Mouse (Mus musculus) large intestine, adult 2 months (tissue): ENCODE measurements around the gene Cul5. TPM values are rescaled to one million over a fixed set of nuclear protein-coding genes. Genes with fewer than 3 reads are reported as not detected.
A peak's percentile ranks its signal among the peaks of the same experiment; 100 is the strongest.

ENCODE experiments used
- DNase-seq: peaks from one replicate; pipeline ENCODE4 v3.0.0-alpha.2; 2012; ENCODE audit warnings: low read depth, low spot score
- WGBS: fragments of 180-500 bp; shearing (Covaris S2); methylation state at CpG from one replicate; pipeline ENCODE4 v1.1.7; 2018; 5-methylcytosine and 5-hydroxymethylcytosine counted together
- polyA plus RNA-seq: library from polyadenylated mRNA; depleted of rRNA; stranded (reverse); fragments of >200 nt; gene quantifications from 2 replicates; pipeline ENCODE4 v1.2.3, GENCODE M21; 2012; rRNA removed

Gene Cul5
- 2.3 and 3.4 TPM in 2 replicates for polyA plus RNA-seq

- WGBS, result 70% methylated on average over 5 of the region's 5 CpGs
- DNase-seq, result no peak
These were observed at the start of gene Cul5 for GRCm38 (mm10) chr9:53669680-53670219. Gene Cul5 (minus strand): TSS chr9:53670014.

GRCm38 (mm10) chr9:53705992-53706696, 36.3 kb upstream of the Cul5 start, which contains the start of gene Rab39:
Gene Rab39 (minus strand): TSS chr9:53706232.
- 1% methylated on average over 49 of the region's 49 CpGs for WGBS
- DNase-seq, result no peak

GRCm38 (mm10) chr9:53705491-53705991, 35.7 kb upstream of the Cul5 start:
- no peak for DNase-seq
- 1% methylated on average over 28 of the region's 28 CpGs for WGBS

GRCm38 (mm10) chr9:53702991-53703390, 33.2 kb upstream of the Cul5 start:
- DNase-seq, result no peak
- WGBS, result 92% methylated on average over 1 of the region's 1 CpGs

- no peak for DNase-seq
- 58% methylated on average over 4 of the region's 4 CpGs for WGBS
These were observed 30.7 kb upstream of the Cul5 start for GRCm38 (mm10) chr9:53700496-53700895.

GRCm38 (mm10) chr9:53695846-53696245, 26.0 kb upstream of the Cul5 start:
- no peak for DNase-seq
- 80% methylated on average over 5 of the region's 5 CpGs for WGBS

GRCm38 (mm10) chr9:53693718-53694117, 23.9 kb upstream of the Cul5 start:
- 45% methylated on average over 1 of the region's 1 CpGs for WGBS
- DNase-seq, result no peak

- DNase-seq, result no peak
- WGBS, result 37% methylated on average over 7 of the region's 7 CpGs
These were observed 22.2 kb upstream of the Cul5 start for GRCm38 (mm10) chr9:53691745-53692670.

GRCm38 (mm10) chr9:53680851-53681250, 11.0 kb upstream of the Cul5 start:
- WGBS, result 95% methylated on average over 1 of the region's 1 CpGs
- no peak for DNase-seq

- DNase-seq, result no peak
- WGBS, result 67% methylated on average over 4 of the region's 4 CpGs
These were observed 7.1 kb upstream of the Cul5 start for GRCm38 (mm10) chr9:53676921-53677320.

- WGBS, result 16% methylated on average over 3 of the region's 3 CpGs
- peak; percentile 59 for DNase-seq
These were observed 3.8 kb upstream of the Cul5 start for GRCm38 (mm10) chr9:53673571-53673970.

GRCm38 (mm10) chr9:53667020-53667669, 2.7 kb downstream of the Cul5 start:
- under 1% methylated on average over 74 of the region's 74 CpGs for WGBS

GRCm38 (mm10) chr9:53666665-53667019, 3.2 kb downstream of the Cul5 start:
- under 1% methylated on average over 28 of the region's 28 CpGs for WGBS

More at GRCm38 (mm10) chr9:53667020-53667669, 2.7 kb downstream of the Cul5 start:
- DNase-seq, result peak; percentile 55

GRCm38 (mm10) chr9:53665428-53665827, 4.4 kb downstream of the Cul5 start:
- no peak for DNase-seq

More at GRCm38 (mm10) chr9:53666665-53667019, 3.2 kb downstream of the Cul5 start:
- no peak for DNase-seq

GRCm38 (mm10) chr9:53664819-53665218, 5.0 kb downstream of the Cul5 start:
- no peak for DNase-seq
- 79% methylated on average over 2 of the region's 2 CpGs for WGBS

- 89% methylated on average over 6 of the region's 6 CpGs for WGBS
- DNase-seq, result no peak
These were observed 35.0 kb downstream of the Cul5 start for GRCm38 (mm10) chr9:53634796-53635195.

GRCm38 (mm10) chr9:53615246-53615645, 54.6 kb downstream of the Cul5 start:
- 77% methylated on average over 8 of the region's 8 CpGs for WGBS
- DNase-seq, result no peak

GRCm38 (mm10) chr9:53614286-53614685, 55.5 kb downstream of the Cul5 start:
- 74% methylated on average over 4 of the region's 4 CpGs for WGBS
- no peak for DNase-seq

- WGBS, result 1% methylated on average over 52 of the region's 52 CpGs
- DNase-seq, result peak; percentile 59
These were observed 59.6 kb downstream of the Cul5 start, which contains the start of gene Acat1 for GRCm38 (mm10) chr9:53609968-53610781. Gene Acat1 (minus strand): TSS chr9:53610382.
